Mouse (Mus musculus): ENCODE data around the gene Pxdc1. TPM values are rescaled to one million over a fixed set of nuclear protein-coding genes. Genes with fewer than 3 reads are reported as not detected.

The Pxdc1 gene
- polyA plus RNA-seq, 1 experiment from 2014 or later: 9.6 TPM

DNA sequence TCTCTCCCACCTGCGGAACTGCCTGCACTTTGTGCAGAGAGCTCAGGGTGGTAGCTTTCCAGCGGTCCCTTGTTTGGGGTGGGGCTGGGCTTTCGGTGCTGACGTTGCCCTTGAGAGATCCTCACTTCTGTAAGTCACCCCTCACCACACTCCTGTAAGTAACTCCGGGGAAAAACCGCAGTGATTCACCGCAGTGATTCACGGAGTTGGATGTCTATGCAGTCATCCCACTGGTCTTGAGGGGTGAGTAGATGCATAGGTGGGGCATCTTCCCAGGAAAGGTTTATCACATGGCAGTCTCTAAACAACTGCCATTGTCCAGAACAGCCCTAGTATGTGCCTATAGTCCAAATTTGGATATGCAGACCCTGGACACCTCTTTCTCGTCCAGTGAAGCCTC, 30.0 kb upstream of the Pxdc1 start:
- no peak for ATAC-seq (ENCODE audit: low FRiP score, low TSS enrichment)
- Histone ChIP-seq H3K4me1 (ENCODE audit: control insufficient read depth, insufficient read depth, low read length) (0 out of 2 replicates have a peak, but pooled peaks cover 2% of the 10 kb centered on the region), H3K4me3 (replicated peaks; ENCODE audit: low read depth, low read length) (no peak overlapping the region)

GRCm38 (mm10) chr13:34676507-34676906, 23.2 kb upstream of the Pxdc1 start:
- ATAC-seq (ENCODE audit: low FRiP score, low TSS enrichment): no peak
- peaks cover 17% of the 10 kb centered on the region for H3K4me1 ChIP-seq (ENCODE audit: control insufficient read depth, insufficient read depth, low read length)
- H3K4me2 ChIP-seq (ENCODE audit: low read length): peak overlapping the region; percentile 9; the same call in 1 of the 2 replicates
- H3K27ac ChIP-seq (replicated peaks; ENCODE audit: low read depth, low read length): peak overlapping the region; percentile 43
- no peak overlapping the region for H3K9ac ChIP-seq (replicated peaks; ENCODE audit: low read length)
- no peaks in the 10 kb centered on the region; the same call in 1 of the 2 replicates for H3K27me3 ChIP-seq (ENCODE audit: control insufficient read depth, insufficient read depth, low read length)
- no peaks in the 10 kb centered on the region for H3K9me3 ChIP-seq (ENCODE audit: control insufficient read depth, low read length)
- no peak overlapping the region for H3K4me3 ChIP-seq (replicated peaks; ENCODE audit: low read depth, low read length)
- DNase-seq: no peak
- WGBS: 30% methylated on average over 5 of the region's 5 CpGs
- H3K36me3 ChIP-seq (ENCODE audit: control insufficient read depth, insufficient read depth, low read length): no peaks in the 10 kb centered on the region

More for the DNA sequence above, 30.0 kb upstream of the Pxdc1 start:
- Histone ChIP-seq H3K36me3 (ENCODE audit: control insufficient read depth, insufficient read depth, low read length) (no peaks in the 10 kb centered on the region), H3K27me3 (ENCODE audit: control insufficient read depth, insufficient read depth, low read length) (no peaks in the 10 kb centered on the region; the same call in 1 of the 2 replicates), H3K4me2 (ENCODE audit: low read length) (no peak overlapping the region), H3K9me3 (ENCODE audit: control insufficient read depth, low read length) (no peaks in the 10 kb centered on the region), H3K27ac (replicated peaks; ENCODE audit: low read depth, low read length) (no peak overlapping the region), H3K9ac (replicated peaks; ENCODE audit: low read length) (no peak overlapping the region)
- no peak for DNase-seq
- 90% methylated on average over 9 of the region's 9 CpGs for WGBS

DNA sequence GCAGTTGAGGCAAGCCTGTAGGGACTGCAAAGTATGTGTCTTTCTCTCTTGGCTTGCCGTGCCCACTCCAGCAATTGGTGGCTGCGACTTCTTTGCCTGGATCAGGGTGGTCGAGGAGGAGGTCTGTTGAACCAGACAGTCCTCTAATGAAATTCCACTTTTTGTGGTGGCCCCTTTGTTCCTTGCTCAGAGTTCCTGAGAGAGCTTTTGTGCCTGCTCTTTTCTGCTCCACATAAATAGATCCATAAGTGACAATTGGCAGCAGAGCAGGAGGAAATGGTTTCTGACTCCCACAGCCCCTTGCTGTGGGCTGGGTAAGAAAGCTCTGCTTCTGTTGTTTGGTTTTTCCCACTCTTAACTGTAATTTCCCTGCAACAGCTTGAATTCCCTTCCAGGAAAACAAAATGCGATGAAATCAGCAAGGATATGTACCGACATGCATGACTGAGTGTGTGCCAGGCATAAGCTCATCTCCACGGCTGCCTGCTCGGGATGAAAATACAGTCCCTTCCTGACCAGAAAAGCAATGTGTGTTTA, 22.6 kb upstream of the Pxdc1 start:
- no peak overlapping the region for H3K4me3 ChIP-seq (replicated peaks; ENCODE audit: low read depth, low read length)
- H3K36me3 ChIP-seq (ENCODE audit: control insufficient read depth, insufficient read depth, low read length): no peaks in the 10 kb centered on the region
- ATAC-seq (ENCODE audit: low FRiP score, low TSS enrichment) (no peak), DNase-seq (peak; percentile 52)
- H3K9me3 ChIP-seq (ENCODE audit: control insufficient read depth, low read length): no peaks in the 10 kb centered on the region
- 5% methylated on average over 7 of the region's 7 CpGs for WGBS
- peak overlapping the region; percentile 43 for H3K27ac ChIP-seq (replicated peaks; ENCODE audit: low read depth, low read length)
- no peak overlapping the region for H3K9ac ChIP-seq (replicated peaks; ENCODE audit: low read length)
- peak overlapping the region; percentile 9 for H3K4me2 ChIP-seq (ENCODE audit: low read length)
- peaks cover 17% of the 10 kb centered on the region for H3K4me1 ChIP-seq (ENCODE audit: control insufficient read depth, insufficient read depth, low read length)
- no peaks in the 10 kb centered on the region; the same call in 1 of the 2 replicates for H3K27me3 ChIP-seq (ENCODE audit: control insufficient read depth, insufficient read depth, low read length)

- no peak overlapping the region for H3K4me2 ChIP-seq (ENCODE audit: low read length)
- no peak for DNase-seq
- 87% methylated on average over 5 of the region's 5 CpGs for WGBS
- no peak for ATAC-seq (ENCODE audit: low FRiP score, low TSS enrichment)
- no peaks in the 10 kb centered on the region for H3K9me3 ChIP-seq (ENCODE audit: control insufficient read depth, low read length)
- no peaks in the 10 kb centered on the region; the same call in 1 of the 2 replicates for H3K27me3 ChIP-seq (ENCODE audit: control insufficient read depth, insufficient read depth, low read length)
- no peak overlapping the region for H3K4me3 ChIP-seq (replicated peaks; ENCODE audit: low read depth, low read length)
- H3K4me1 ChIP-seq (ENCODE audit: control insufficient read depth, insufficient read depth, low read length): peaks cover 37% of the 10 kb centered on the region
- no peak overlapping the region for H3K9ac ChIP-seq (replicated peaks; ENCODE audit: low read length)
- H3K27ac ChIP-seq (replicated peaks; ENCODE audit: low read depth, low read length): no peak overlapping the region
- H3K36me3 ChIP-seq (ENCODE audit: control insufficient read depth, insufficient read depth, low read length): no peaks in the 10 kb centered on the region
Observed at GRCm38 (mm10) chr13:34673354-34673753, 20.1 kb upstream of the Pxdc1 start.

DNA sequence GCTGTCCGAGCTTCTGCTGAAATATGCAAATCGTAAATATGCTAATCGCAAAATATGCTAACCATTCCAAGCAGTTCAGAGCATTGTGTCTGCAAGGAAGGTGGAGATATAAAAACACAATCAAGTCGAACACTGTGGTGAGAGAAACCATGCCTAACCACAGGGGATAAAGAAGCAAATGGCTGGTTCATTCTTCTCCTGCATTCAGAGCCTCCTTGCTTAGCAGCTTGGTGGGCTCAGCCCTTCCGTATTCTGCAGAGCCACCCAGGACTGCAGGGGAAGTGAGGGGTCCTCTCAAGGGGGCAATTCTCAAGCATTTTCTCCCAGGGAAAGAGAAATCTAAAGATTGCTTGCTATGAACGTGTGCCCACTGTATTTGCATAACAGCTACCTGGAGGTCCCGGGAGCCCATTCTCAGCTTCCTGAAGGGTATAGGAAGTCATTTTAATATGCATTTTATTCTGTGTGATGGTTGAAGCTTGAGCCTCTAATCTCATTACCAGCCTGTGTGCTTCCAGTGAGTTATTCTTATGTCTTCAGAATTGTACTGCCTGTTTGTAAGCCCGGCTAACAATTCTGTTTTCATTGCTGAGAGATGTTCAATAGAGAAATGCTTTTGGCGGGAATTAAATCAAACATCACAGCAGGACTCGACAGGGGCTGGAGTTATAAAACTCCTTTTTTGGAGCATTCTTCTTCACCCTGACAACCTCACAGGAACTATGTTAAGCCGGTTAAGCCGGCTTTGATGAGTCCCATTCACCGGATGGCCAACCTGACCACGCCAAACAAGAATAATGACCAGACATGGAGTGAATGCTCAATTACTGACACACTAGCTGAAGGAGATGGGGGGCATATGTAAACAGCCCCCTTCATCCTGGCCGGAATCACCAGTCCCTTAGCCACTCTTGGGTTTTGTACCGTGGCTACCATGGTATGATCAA, 16.9 kb upstream of the Pxdc1 start:
- Histone ChIP-seq H3K4me1 (ENCODE audit: control insufficient read depth, insufficient read depth, low read length) (peaks cover 22% of the 10 kb centered on the region), H3K9me3 (ENCODE audit: control insufficient read depth, low read length) (no peaks in the 10 kb centered on the region), H3K4me2 (ENCODE audit: low read length) (peak overlapping the region; percentile 46), H3K4me3 (replicated peaks; ENCODE audit: low read depth, low read length) (0 out of 2 replicates have a peak overlapping the region, but pooled peaks have one; percentile 8), H3K36me3 (ENCODE audit: control insufficient read depth, insufficient read depth, low read length) (no peaks in the 10 kb centered on the region), H3K27ac (replicated peaks; ENCODE audit: low read depth, low read length) (peak overlapping the region; percentile 82), H3K9ac (replicated peaks; ENCODE audit: low read length) (peak overlapping the region; percentile 34), H3K27me3 (ENCODE audit: control insufficient read depth, insufficient read depth, low read length) (peaks cover 6% of the 10 kb centered on the region; the same call in 1 of the 2 replicates)
- DNase-seq (peak; percentile 74), ATAC-seq (ENCODE audit: low FRiP score, low TSS enrichment) (peak; percentile 67)
- WGBS: 11% methylated on average over 16 of the region's 16 CpGs

DNA sequence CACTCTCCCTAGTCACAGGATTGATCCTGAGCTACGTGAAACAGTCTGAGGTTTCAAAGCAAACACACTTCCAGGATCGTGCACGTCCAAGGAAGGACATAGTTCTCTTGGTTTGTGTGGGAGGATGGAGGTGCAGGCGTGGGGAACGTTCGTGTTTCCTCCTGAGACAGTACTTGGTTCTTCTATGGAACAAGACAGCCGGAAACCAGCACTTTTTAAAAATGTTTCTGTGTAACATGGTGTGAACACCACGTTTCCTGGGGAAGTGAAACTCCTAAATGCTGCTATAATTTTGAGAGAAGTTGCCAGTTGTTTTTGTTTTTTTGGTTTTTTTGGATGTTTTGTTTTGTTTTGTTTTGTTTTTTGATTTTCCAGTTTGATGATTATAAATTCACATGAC, 13.9 kb upstream of the Pxdc1 start:
- WGBS: 93% methylated on average over 8 of the region's 8 CpGs
- Histone ChIP-seq H3K9ac (replicated peaks; ENCODE audit: low read length) (no peak overlapping the region), H3K27me3 (ENCODE audit: control insufficient read depth, insufficient read depth, low read length) (peaks cover 6% of the 10 kb centered on the region; the same call in 1 of the 2 replicates), H3K4me3 (replicated peaks; ENCODE audit: low read depth, low read length) (no peak overlapping the region), H3K9me3 (ENCODE audit: control insufficient read depth, low read length) (no peaks in the 10 kb centered on the region), H3K4me1 (ENCODE audit: control insufficient read depth, insufficient read depth, low read length) (peaks cover 19% of the 10 kb centered on the region), H3K4me2 (ENCODE audit: low read length) (no peak overlapping the region), H3K36me3 (ENCODE audit: control insufficient read depth, insufficient read depth, low read length) (no peaks in the 10 kb centered on the region), H3K27ac (replicated peaks; ENCODE audit: low read depth, low read length) (no peak overlapping the region)
- ATAC-seq (ENCODE audit: low FRiP score, low TSS enrichment) (no peak), DNase-seq (no peak)

DNA sequence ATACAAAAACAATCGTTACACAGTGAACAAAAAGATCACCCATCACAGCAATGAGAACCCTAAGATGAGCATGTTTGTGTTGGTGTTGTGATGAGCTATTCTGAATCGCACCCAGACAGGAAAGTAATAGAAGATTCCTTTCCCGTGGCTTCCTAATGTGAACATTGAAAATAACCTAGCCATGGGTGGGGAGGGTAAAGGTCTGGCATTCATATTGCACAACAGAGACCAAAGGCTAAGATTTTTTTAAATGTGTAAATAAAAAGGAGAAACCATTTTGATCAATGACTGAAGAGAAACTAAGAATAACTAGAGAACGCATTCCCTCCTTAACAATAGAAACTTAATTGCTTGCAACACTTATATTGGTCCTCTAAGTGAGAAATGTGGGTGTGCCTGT, 11.8 kb upstream of the Pxdc1 start:
- H3K27me3 ChIP-seq (ENCODE audit: control insufficient read depth, insufficient read depth, low read length): peaks cover 6% of the 10 kb centered on the region; the same call in 1 of the 2 replicates
- H3K4me3 ChIP-seq (replicated peaks; ENCODE audit: low read depth, low read length): no peak overlapping the region
- peaks cover 12% of the 10 kb centered on the region for H3K4me1 ChIP-seq (ENCODE audit: control insufficient read depth, insufficient read depth, low read length)
- WGBS: 89% methylated on average over 4 of the region's 4 CpGs
- H3K9ac ChIP-seq (replicated peaks; ENCODE audit: low read length): no peak overlapping the region
- H3K4me2 ChIP-seq (ENCODE audit: low read length): no peak overlapping the region
- no peaks in the 10 kb centered on the region for H3K9me3 ChIP-seq (ENCODE audit: control insufficient read depth, low read length)
- ATAC-seq (ENCODE audit: low FRiP score, low TSS enrichment) (no peak), DNase-seq (no peak)
- H3K36me3 ChIP-seq (ENCODE audit: control insufficient read depth, insufficient read depth, low read length): no peaks in the 10 kb centered on the region
- H3K27ac ChIP-seq (replicated peaks; ENCODE audit: low read depth, low read length): no peak overlapping the region

DNA sequence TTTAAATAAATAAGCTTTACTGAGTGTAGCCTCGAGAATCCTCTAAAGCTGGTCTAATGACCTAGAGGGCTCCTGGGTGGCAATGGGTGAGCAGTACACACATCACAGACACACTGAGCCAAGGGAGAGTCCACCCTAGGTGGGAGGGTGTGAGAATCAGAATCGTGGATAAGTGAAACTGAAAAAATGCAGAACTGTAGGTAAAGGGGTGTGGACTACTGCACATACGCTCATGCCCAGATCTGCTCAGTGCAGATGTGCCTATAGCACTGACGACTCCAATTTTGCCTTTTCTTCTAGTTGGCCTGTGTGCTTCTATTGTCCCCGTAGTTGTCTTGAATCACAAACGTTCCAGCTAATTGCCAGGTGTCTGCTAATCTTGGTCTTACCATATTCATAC, 10.5 kb upstream of the Pxdc1 start:
- ATAC-seq (ENCODE audit: low FRiP score, low TSS enrichment): no peak
- H3K27me3 ChIP-seq (ENCODE audit: control insufficient read depth, insufficient read depth, low read length): peaks cover 6% of the 10 kb centered on the region; the same call in 1 of the 2 replicates
- no peak overlapping the region for H3K27ac ChIP-seq (replicated peaks; ENCODE audit: low read depth, low read length)
- no peaks in the 10 kb centered on the region for H3K9me3 ChIP-seq (ENCODE audit: control insufficient read depth, low read length)
- no peak overlapping the region for H3K4me2 ChIP-seq (ENCODE audit: low read length)
- no peak overlapping the region for H3K9ac ChIP-seq (replicated peaks; ENCODE audit: low read length)
- no peak overlapping the region for H3K4me3 ChIP-seq (replicated peaks; ENCODE audit: low read depth, low read length)
- H3K4me1 ChIP-seq (ENCODE audit: control insufficient read depth, insufficient read depth, low read length): no peaks in the 10 kb centered on the region
- WGBS: 87% methylated on average over 6 of the region's 6 CpGs
- no peak for DNase-seq
- H3K36me3 ChIP-seq (ENCODE audit: control insufficient read depth, insufficient read depth, low read length): no peaks in the 10 kb centered on the region

Measured in midbrain, embryonic 14.5 days (tissue).